Mouse (Mus musculus) megakaryocyte, embryonic 14.5 days (primary cell): ENCODE results near the gene Gm20388.

ENCODE experiments used
- FLI1 ChIP-seq: IDR thresholded peaks from 2 replicates; pipeline ENCODE4 v1.6.1; 2012; ENCODE audit warnings: low read length, inconsistent platforms, mixed read lengths
- GATA1 ChIP-seq: IDR thresholded peaks from 3 replicates; pipeline ENCODE4 v1.6.1; 2012; ENCODE audit warnings: mixed read lengths, low read length, inconsistent platforms, borderline replicate concordance

- TF ChIP-seq GATA1 (no peak), FLI1 (no peak)
These were observed 2443.5 kb downstream of the Gm20388 start for GRCm38 (mm10) chr8:122354157-122354556.
